Mouse (Mus musculus) lung, postnatal 25 days (tissue): ENCODE data around the gene Apobec4.
"Not testable (repeated sequence)": the region's sequence is repeated elsewhere in the genome, so short reads cannot be mapped to it uniquely, and the experiment has no call there.

Experiments
- DNase-seq: peaks from one replicate; pipeline ENCODE4 v3.0.0; 2022; ENCODE audit warnings: low spot score

The Apobec4 gene

DNA sequence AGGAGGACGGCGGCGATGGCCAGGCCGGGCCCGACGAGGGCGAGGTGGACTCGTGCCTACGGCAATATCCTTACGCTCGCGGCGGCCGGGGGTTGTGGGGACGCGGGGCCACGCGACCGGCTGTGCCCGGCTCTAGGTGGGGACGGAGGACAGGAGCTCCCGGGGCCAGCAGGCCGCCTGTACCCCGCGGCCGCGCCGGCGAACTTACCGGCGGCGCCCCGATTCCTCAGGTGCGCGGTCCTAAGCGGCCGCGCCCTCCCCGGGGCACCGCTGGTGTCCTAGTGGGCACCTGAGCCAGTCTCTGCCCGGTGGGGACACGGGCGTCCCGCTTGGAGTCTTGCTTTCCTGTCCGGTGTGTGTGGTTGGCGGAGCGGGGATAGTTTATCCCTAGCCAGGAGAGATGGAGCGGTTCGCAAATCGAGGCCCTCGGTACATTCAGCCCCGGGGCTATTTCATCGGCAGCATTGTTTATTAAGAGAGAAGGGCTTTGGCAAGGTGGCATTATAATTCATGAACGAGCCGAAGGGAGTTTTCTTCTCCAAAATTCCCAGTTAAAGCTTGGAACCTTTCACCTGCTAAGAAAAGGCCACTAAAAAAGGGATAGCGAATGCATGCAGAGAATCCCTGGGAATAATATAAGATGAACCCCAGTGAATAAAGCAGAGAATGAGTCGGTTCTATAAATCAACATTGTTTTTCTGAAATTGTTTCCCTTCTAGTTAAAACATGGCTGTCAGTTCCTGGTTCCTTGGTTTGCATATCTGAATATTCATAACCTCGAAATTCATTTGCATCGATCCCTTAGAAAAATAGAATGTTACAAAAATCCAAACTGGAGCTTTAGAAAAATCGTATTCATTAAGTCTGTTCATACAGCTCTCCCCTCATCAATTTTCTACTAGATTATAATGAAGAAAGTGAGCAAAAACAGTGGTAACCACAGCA, 16.7 kb downstream of the Apobec4 start:
- no peak for DNase-seq

DNA sequence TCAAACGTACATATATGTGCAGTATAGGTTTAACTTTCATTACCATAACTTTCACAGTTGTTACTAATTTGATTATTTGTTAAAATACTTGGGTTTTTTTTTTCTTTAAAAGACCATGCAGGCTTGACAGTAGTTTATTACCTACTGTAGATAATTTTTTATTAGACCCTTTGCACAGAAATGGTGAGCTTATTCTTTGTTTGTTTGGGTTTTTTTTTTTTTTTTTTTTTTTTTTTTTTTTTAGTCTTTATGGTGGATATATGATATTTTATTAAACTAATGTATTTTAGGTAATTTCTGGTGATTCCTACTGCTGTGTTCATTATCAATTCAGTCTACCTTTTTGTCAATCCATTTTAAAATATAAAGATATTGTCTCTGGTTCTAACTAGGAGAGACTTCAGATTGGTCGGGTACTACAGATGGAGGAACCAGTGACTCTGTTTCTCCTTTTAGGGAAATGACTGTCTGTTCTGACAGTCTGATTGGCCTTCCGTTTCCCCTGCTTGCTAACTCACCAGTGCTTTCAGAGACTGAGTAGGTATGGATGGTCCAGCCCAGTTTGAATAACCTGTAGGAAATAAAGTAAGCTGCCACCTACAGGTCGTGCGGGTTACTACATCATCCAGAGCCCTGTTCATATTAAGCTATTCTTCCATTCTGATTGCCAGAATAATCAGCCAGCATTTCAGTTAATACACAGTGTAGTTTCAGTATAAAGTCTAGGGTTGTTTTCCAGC, 17.6 kb downstream of the Apobec4 start:
- peak; percentile 88 for DNase-seq

DNA sequence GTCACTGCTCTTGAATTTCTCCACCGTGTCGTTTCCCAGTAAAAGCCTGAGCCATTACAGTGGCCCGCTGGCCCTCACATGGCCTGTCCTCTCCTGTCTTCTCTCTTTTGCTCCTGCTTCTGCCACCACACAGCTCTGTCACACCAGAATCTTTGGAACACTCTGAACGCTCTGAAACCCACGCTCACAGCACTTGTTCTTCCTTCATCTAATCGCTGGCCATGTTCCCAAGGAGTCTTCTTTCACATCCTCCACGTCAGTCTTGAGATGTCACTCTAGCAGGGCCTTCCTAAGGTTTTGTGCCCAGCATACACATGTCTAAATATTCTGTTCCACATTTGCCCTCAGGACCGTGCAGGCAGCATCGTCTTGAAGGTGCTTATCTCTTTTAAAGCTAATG, 20.7 kb downstream of the Apobec4 start:
- no peak for DNase-seq

- DNase-seq: not testable (repeated sequence)
Observed at GRCm38 (mm10) chr1:152774601-152775000, 24.2 kb downstream of the Apobec4 start.

DNA sequence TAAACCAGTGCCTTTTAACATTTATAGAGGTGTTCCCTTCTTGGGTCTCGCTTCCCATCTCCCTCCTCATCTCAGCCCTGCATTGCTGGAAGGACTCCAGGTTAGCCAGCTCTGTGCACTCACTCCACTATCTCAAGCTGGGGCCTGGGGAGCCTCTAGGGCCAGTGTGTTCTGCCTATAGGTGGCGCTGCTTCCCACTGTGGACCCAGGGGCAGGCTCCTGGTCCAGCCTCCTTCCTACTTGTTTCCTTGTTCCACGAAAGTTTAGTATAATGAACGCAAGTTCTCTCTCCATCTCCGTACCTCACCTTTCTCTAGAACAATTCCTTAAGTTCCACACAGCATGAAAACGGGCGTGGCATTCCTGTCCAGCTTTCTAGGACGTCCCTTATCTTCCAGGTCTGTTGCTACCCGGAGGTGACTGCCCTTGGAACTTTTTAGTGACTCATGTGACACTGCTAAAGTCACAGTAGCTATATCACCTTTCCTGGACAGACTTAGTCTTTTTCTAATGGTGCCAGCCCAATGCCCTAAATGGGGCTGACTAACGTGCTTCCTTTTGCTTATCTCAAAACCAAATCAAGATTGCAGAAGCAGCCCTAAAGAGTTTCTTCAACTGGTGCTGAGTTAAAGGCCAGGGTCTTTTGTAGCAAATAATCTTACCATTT, 28.9 kb downstream of the Apobec4 start:
- peak; percentile 75 for DNase-seq

- no peak for DNase-seq
Observed at GRCm38 (mm10) chr1:152784620-152785019, 34.3 kb downstream of the Apobec4 start.

DNA sequence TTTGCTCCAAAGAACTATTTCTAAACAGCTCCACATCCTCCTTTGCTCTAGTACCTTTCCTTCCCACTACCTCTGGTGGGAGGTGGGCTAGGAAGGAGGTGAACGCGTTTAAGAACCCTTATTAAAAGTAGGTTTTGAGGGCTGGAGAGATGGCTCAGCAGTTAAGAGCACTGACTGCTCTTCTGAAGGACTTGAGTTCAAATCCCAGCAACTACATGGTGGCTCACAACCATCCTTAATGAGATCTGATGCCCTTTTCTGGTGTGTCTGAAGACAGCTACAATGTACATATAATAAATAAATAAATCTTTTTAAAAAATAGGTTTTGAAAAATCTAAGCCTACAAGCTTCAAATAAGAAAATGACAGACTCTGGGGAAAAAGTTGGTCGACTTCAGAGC, 35.1 kb downstream of the Apobec4 start:
- not testable (repeated sequence) for DNase-seq

DNA sequence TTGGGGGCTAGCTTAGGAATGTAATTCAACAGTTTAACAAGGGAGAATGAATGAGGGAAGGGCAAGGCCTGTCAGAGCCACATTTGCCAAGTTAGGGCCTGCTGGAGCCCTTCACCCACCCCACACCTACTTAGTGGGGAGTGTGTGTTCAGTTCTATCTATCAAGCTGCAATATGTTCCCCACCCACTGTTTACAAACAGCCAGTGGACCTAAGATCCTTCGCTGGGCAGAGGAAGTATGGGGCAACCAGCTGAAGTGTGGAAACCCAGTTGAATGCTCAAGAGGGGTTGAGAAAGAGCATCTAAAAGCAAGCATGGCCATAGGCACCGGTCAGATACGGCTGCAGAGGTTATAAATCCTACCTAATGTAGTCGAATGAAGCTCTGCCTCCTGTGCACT, 36.6 kb downstream of the Apobec4 start:
- no peak for DNase-seq

- no peak for DNase-seq
Observed at GRCm38 (mm10) chr1:152788121-152788660, 37.8 kb downstream of the Apobec4 start.

- DNase-seq: no peak
Observed at GRCm38 (mm10) chr1:152790254-152790653, 39.9 kb downstream of the Apobec4 start.

GRCm38 (mm10) chr1:152790821-152791220, 40.5 kb downstream of the Apobec4 start:
- DNase-seq: no peak

DNA sequence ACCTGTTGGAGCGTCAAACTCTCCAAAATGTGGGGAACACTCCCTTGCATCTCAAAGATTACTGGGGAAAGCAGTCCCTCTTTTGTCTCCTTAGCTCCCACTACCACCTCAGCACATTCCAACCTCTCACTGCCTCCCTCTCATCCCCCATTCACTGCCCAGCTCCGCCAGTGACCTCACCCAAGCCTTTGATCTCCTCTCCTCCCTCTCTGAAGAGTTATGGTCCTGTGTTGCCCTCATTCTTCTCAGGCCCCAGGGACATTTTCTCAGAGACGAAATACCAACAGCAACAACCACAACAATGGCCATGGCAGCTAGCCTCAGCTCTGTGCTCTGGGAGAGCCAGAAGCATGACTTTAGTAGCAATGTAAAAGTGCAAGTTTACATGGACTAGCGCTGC, 40.9 kb downstream of the Apobec4 start:
- DNase-seq: no peak

DNA sequence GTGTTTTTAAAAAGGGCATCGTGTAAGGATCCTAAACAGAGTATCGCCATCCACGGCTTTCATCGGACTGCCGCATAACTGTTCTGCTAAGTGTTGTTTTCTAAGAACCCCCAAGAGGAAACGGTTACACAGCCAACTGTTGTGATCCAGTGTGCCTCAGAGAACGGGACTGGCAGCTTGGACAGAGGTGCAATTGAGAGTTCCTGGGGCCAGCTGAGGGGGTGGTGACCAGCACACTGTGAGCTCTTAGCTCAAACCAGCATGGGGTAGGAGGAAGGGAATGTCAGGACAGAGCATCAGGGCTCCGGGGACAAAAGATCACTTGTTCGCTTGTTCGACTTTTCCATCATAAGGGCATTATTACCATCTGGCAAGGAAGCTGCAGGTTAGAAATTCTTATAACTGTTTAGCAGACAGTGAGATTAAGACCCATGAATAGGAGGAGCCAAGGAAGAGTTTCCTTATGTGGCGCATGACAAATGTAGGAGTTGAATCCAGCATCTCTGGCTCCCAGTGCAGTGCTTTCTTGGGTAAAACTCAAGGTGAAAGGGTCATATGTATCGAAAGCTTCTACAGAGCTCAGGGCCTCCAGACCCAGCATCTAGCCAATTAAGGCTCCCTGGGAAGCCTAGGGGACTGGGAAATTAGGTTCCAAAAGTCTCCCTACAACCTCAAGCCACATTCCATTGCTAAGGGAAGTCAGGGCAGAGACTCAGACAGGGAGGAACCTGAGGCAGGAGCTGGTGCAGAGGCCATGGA, 42.6 kb downstream of the Apobec4 start:
- no peak for DNase-seq

DNA sequence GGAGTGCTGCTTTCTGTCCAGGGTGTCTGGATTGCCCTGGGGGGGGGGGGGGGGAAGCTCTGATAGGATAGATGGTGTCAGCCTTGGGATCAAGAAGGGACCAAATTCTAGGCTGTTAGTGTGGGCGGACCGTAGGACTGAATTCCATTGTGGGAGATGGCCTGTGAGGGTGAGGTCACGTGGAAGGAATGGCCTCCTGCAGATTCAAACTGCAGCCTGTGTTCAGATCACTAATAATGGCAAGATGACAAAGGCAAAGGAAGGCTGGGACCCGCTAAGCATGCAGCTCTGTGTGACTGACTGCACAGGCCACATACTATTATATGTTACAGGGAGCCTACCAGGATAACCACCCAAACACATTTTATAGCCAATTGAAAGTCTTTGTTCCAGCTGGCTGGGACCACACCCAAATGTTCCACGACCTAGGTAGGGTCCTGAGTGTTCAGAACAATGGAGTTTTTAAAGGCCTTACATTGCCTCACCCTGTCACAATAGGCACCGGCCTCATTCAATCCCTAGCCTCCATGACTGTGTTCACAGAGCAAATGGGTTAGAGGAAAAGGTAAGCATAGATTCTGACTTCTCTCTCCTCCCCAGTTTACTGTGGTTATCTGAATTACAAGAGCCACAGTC, 43.3 kb downstream of the Apobec4 start:
- DNase-seq: no peak

DNA sequence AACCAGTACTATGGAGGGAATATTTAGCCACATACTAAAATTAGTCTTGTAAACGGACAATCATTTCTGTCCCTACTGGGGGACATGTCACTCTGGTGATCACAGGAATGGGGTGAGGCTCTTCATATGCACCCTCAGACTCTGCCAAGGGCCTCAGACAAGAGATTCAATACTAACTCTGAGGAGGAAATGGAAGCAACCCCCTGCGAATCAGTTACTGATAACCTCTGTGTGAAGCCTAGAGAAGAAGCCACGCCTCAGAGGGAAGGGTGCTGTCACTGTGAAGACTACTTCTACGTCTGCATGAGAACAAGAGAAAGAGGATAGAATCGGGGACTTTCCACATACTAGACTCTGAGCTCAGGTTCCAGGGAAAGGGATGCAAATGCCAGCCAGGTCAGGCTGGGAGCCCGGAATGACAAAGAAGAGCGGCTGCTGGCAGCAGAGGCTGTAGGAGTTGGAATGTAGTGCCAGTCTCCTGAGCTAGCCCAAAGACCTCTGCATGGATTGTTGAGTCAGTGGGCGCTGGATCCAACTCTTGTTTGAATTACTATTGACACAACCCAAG, 45.4 kb downstream of the Apobec4 start:
- DNase-seq: no peak

DNA sequence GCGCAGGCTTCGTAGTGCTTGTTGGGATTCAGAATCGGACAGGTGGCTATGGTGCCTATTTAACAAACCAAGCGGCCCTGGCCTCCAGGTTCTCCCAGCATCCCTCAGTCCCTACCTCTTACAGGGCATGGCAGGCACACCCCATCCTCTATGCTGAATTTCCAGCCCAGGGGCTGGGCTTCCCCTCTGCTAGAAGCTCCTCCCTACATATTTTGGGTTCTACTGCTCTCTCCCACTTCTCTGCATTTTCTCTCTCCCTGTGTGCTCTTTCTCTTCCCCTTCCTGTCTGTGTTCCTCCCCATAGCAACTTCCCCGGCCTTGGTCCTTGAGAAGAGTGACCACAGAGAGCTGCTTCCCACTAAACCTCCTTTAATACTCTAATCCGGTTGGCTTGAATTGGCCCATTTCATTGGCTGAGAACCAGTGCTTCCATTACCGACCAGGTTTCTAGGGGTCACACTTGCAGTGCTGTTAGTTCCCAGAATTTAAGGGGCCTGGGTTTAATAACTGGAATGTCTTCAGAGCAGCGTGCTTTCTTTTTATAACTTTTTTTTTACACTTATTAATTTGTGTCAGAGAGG, 46.4 kb downstream of the Apobec4 start:
- DNase-seq: no peak

- DNase-seq: peak; percentile 71
Observed at GRCm38 (mm10) chr1:152798125-152798524, 47.8 kb downstream of the Apobec4 start.

DNA sequence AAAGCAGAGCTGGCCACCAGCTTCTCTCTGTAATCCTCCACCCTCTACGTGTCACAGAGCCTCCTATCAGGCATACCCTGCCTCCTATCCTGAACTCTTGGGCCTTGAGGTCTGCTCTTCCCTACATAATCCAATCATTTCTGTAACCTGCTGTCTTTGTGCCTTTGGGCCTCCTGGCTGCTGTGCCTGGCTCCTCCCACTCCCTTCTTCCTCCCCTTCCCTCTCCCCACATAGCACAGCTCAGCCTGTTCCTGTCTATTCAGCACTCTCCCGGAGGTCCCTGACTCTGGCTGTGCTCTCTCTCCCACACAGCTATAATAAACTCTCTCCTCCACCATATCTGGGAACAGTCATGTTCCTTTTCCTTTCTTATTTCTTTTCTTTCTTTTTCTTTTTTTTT, 49.5 kb downstream of the Apobec4 start, which contains the start of gene Ncf2:
Ncf2 (plus strand) TSS at position 298 of the 400 bp plus-strand sequence.
- DNase-seq: no peak

GRCm38 (mm10) chr1:152800633-152801176, 50.4 kb downstream of the Apobec4 start:
- DNase-seq: no peak

GRCm38 (mm10) chr1:152804907-152805306, 54.6 kb downstream of the Apobec4 start:
- DNase-seq: no peak
